Mouse (Mus musculus): ENCODE data around the gene Spag9.

DNA sequence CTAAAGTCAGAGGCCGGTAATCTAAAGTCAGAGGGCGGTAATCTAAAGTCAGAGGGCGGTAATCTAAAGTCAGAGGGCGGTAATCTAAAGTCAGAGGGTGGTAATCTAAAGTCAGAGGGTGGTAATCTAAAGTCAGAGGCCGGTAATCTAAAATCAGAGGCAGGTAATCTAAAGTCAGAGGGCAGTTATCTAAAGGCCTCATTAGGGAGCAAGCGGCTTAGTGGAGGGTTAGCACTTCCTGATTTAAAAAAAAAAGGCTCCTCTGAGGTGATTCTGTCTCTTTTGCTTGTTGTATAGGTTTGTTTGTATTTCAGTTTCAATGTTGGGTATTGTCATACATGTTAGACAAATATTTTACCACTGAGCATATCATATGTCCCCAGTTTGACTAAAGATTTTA lies 121.9 kb downstream of the Spag9 start:
- TF ChIP-seq CTCF (IDR thresholded peaks at IDR 0.05; ENCODE audit: low read depth, low read length) (no peak), POLR2A (IDR thresholded peaks at IDR 0.05; ENCODE audit: borderline replicate concordance, low read depth, low read length) (no peak)

Data from bone marrow macrophage, adult 2 months (primary cell).